Mouse (Mus musculus) G1E (cell line): ENCODE measurements at regions not wholly inside any gene's neighbourhood (a gene's known extent, or its start where the extent isn't known, plus 50 kb on each side); places are given as distances from the start of the nearest gene placed in this dataset.

Experiments used
- CTCF ChIP-seq: IDR thresholded peaks from 2 replicates; pipeline ENCODE4 v1.5.1; 2012; ENCODE audit warnings: low read depth, low read length, inconsistent platforms, mixed read lengths
- GATA1 ChIP-seq: IDR thresholded peaks from 2 replicates; pipeline ENCODE4 v1.6.1; 2012; ENCODE audit warnings: borderline replicate concordance, low read length, inconsistent platforms, mixed read lengths

GRCm38 (mm10) chr5:85780730-85781454 is 284.5 kb downstream of the Cenpc1 start:
- TF ChIP-seq CTCF (no peak), GATA1 (no peak)
